Mouse (Mus musculus) cerebellum, adult 11-12 months (tissue): Measurements from ENCODE around the gene Sgtb.

ENCODE experiments used
- DNase-seq: peaks from one replicate; pipeline ENCODE4 v3.0.0; 2022

Sgtb gene

GRCm38 (mm10) chr13:104109288-104109815 lies at the start of gene Sgtb, which contains the start of gene Nln:
Sgtb (plus strand) TSS chr13:104109741.
Nln (minus strand) TSS chr13:104109614.
- peak; percentile 83 for DNase-seq

DNA sequence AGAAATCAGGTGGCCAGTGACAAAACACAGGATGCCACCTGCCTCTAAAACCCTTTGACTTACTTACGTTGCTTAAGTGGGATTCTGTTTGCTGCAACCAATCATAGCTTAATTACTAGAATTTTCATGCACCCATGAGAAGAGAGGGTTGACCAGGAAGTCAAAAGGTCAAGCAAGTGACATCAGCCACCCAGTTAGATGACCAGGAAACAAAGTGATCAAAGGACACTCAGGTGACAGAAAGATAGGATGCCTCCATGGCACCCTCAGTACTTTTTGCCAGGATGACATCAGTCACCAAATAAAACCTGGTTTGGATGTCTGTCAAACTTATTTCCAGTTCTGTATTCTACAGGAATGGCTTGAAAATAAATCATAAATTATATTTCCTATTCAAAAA lies 49.3 kb upstream of the Sgtb start:
- no peak for DNase-seq

GRCm38 (mm10) chr13:104061975-104062750 lies 47.4 kb upstream of the Sgtb start:
- DNase-seq = peak; percentile 77

GRCm38 (mm10) chr13:104063061-104063460 lies 46.5 kb upstream of the Sgtb start:
- peak; percentile 70 for DNase-seq

DNA sequence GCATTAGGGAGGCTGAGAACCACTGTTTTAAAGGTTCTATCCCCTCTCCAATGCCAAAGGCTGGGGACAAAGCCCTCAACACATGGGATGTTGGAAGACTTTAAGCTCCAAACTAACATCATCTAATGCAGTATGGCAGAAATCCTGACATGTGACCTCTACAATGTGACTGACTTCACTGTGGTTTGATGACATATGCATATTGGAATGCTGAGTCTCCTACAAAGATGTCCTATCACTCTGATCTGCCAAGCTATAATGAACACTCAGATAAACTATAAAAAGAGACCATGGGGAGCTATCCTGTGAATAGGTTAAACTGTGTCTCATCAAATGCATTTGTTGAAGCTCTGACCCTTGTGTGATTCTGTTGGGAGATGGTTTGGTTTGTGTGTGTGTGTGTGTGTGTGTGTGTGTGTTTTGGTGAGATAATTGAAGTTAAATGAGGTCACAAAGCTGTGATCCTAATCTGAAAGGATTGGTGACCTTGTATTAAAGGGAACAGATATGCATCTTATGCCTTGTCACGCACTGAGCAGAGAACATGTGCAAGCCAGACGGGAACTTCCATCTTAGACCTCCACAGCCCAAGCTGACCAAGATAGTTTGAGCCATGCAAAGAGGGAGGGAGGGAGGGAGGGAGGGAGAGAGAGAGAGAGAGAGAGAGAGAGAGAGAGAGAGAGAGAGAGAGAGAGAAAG lies 43.7 kb upstream of the Sgtb start:
- DNase-seq = no peak

DNA sequence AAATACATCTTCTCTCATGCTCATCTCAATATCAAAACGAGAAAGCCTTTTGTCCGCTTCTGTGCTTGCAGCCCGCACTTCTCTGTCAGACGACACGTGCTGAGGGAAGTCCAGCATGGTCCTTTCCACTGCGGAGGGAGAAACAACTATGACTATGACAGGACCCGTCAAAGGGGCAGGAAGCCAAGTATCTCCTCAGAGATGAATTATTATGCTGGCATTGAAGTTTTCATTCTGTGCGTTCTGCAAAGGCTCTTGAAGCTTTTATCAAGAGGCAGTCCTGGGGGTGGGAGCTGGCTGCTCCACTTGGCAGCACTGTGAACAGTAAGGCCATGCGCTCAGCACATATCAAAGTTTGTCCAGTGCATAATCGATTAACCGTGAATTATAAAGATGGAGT lies 40.3 kb upstream of the Sgtb start:
- DNase-seq = no peak

DNA sequence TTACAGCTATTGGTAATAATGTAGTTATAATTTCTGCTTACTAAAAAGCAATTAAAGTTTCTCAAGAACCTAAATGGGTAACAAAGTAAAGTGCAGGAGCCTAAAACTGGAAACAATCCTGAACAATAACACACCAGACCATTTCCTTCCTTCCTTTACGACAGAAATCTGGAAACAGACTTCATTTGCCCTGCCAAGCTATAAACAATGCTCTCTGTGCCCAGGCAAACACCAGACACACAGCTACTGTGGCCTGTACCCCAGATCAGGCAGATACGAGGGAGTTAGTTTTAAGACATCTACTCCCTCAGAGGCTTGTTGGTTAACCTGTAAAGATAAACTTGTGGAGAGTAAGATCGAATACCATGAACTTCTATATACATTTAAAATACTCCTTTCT lies 38.8 kb upstream of the Sgtb start:
- DNase-seq = no peak

DNA sequence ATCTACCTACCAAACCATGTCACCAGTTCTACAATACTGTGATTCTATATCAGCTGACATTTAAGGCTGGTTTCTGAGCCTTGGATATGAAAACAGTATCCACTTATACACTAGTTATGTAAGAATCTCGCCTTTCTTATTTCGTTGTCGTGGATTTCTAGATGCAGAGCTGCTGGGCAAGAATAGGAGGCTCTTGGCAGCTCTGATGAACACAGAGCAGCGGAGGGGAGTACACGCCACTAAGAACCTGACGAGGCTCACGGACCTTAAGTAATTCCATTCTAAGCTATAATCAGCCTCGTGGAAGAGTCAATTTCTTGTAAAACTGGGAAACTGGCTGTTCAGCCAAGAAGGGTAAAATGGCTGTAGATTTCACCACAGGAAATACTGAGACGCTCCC lies 37.2 kb upstream of the Sgtb start:
- DNase-seq = no peak

- no peak for DNase-seq
Observed at GRCm38 (mm10) chr13:104074230-104074629, 35.3 kb upstream of the Sgtb start.

DNA sequence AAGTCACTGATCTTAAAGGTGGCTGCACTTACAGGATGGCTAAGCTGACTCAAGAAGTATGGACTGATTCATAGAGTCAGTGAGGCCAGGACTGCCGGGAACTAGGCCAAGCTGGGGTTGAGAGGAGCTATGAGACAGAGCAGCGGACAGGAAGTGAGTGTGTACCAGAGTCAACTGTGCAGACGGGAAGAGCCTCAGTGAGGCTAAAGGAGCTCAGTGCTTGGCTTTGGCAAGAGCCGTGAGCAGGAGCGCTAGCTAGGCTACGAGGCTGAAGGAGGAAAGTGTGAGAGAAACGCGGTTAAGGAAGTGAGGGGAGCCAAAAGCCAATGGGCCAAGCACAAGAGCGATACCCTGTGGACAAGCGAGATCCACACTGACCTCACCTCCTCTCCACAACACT lies 34.8 kb upstream of the Sgtb start:
- DNase-seq = no peak

DNA sequence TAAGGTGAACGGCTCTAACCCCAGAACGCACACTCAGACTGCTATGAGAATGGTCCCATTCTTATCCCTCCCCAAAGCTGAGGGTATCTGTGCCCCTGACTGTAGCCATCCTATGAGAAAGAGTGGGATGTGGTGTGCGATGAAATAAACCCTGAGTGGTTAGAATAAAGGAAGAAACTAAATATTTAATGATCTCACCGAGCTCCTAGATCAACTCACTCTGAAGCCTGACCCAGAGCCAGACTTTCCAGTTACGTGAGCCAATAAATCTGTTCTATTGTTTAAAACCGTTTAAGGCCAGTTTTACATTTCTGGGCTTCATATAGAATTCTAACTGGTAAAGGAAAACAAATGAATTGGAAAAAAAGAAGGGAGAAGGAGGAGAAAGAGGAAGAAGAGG lies 32.5 kb upstream of the Sgtb start:
- DNase-seq = no peak

GRCm38 (mm10) chr13:104082504-104082903 lies 27.0 kb upstream of the Sgtb start:
- no peak for DNase-seq

DNA sequence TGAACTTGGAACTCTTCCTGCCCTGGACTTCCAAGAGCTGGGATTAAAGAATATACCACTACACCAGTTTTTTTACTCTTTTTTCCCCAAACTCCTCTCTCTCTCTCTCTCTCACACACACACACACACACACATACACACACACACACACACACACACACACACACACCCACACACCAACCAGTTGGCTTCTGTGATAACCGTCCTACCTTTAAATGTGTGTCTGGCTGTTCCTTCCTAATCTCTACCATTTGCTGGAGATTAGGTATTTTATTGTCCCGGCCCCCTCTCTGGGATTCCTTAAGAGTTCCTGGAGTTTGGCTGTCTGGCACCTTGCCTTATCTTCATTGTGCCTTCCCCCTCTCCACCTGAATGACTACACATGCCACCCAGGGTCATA lies 24.9 kb upstream of the Sgtb start:
- DNase-seq = no peak

GRCm38 (mm10) chr13:104089387-104089786 lies 20.2 kb upstream of the Sgtb start:
- peak; percentile 23 for DNase-seq

GRCm38 (mm10) chr13:104091734-104092133 lies 17.8 kb upstream of the Sgtb start:
- no peak for DNase-seq

GRCm38 (mm10) chr13:104094531-104095385 lies 14.8 kb upstream of the Sgtb start:
- DNase-seq = no peak

GRCm38 (mm10) chr13:104095955-104096354 lies 13.6 kb upstream of the Sgtb start:
- no peak for DNase-seq

GRCm38 (mm10) chr13:104097190-104097589 lies 12.4 kb upstream of the Sgtb start:
- DNase-seq = no peak

DNA sequence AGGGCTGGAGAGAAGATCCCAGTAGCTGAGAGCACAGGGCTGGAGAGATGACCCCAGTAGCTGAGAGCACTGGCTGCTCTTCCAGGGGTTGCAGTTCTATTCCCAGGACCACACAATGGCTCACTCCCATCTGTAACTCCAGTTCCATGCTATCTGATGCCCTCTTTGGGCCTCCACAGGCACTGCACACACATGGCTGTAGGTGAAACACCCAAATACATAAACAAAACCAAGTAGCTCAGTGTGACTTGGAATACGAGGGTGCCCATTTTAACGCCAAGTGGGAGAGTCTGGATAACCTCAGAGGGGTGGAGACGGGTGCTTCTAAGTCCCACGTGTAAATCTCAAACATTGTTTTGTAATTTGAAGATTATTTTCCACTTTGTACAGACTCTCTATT lies 9.1 kb upstream of the Sgtb start:
- no peak for DNase-seq

DNA sequence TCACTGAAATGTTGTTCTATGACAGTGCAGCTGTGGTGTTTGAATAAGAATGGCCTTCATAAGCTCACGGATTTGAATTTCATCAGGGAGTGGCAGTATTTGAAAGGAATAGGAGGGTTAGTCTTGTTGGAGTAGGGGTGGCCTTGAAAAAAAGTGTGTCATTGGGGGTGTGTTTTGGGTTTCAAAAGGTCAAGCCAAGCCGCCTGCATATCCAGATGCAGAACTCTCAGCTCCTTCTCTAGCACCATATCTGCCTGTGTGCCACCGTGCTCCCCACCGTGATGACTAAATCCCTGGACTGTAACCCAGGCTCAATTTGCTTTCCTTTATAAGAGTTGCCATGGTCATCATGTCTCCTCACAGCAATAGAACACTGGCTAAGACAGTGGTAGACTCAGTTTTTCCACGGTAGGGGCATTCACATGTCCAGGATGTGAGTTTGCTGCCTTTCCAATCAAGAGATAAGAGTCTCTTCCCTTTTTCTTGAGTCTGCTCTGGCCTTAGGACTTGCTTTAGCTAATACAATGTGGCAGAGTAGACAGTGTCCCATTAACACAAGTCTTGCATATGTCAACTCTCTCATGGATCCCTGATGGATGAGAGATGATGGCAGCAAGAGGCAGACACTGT lies 7.8 kb upstream of the Sgtb start:
- no peak for DNase-seq

- DNase-seq = no peak
Observed at GRCm38 (mm10) chr13:104108651-104109287, 772 bp upstream of the Sgtb start.
